Mouse (Mus musculus): ENCODE results near the gene Ptprcap. TPM values are rescaled to one million over a fixed set of nuclear protein-coding genes. Genes with fewer than 3 reads are reported as not detected.

The Ptprcap gene
- polyA plus RNA-seq (2015; fragmentation: Nextera tagmentation; extraction: Ambion mirVana) = 0.33 and 0.65 TPM in 2 replicates

DNA sequence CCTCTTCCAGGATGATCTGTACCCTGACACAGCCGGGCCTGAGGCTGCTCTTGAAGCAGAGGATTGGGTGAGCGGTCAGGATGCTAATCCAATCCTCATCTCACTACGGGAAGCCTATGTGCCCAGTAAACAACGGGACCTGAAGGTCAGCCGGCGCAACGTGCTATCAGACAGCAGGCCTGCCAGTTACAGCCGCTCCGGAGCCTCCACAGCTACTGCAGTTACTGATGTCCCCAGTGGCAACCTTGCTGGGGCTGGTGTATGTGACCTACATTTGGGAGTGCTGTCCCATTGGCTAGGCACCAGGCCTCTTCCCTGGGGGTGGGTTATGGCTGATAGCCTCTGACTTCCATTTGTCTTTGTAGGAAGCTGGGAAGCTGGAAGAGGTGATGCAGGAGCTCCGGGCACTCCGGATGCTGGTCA, at the start of gene Ptprcap:
Gene Ptprcap, plus strand, starts transcription at position 373 of the 423 bp plus-strand sequence.
- 77% methylated on average over 11 of the region's 11 CpGs for WGBS
- peaks cover 73% of the 10 kb centered on the region for H3K36me3 ChIP-seq (ENCODE audit: poor library complexity, severe bottlenecking)
- H3K27ac ChIP-seq = no peak within 1 kb of the TSS

GRCm38 (mm10) chr19:4103792-4104191, 49.6 kb upstream of the Ptprcap start:
- no peak overlapping the region for H3K9ac ChIP-seq
- WGBS = 92% methylated on average over 3 of the region's 3 CpGs
- H3K9me3 ChIP-seq (replicated peaks) = no peaks in the 10 kb centered on the region
- H3K36me3 ChIP-seq (ENCODE audit: poor library complexity, severe bottlenecking) = peaks cover 13% of the 10 kb centered on the region; the same call in 1 of the 2 replicates
- no peak overlapping the region for H3K4me3 ChIP-seq
- no peak for ATAC-seq
- H3K27ac ChIP-seq = no peak overlapping the region
- peaks cover 33% of the 10 kb centered on the region for H3K4me1 ChIP-seq
- no peak overlapping the region for H3K4me2 ChIP-seq
- H3K27me3 ChIP-seq = peaks cover 32% of the 10 kb centered on the region

More for the DNA sequence above, at the start of gene Ptprcap:
- H3K27me3 ChIP-seq = no peaks in the 10 kb centered on the region
- H3K9me3 ChIP-seq (replicated peaks) = no peaks in the 10 kb centered on the region
- no peak within 1 kb of the TSS for H3K4me3 ChIP-seq
- H3K4me2 ChIP-seq = no peak within 1 kb of the TSS
- no peak within 1 kb of the TSS for H3K9ac ChIP-seq
- H3K4me1 ChIP-seq = peaks cover 14% of the 10 kb centered on the region
- ATAC-seq = no peak

GRCm38 (mm10) chr19:4104675-4105194, 48.7 kb upstream of the Ptprcap start:
- H3K27ac ChIP-seq = no peak overlapping the region
- peaks cover 28% of the 10 kb centered on the region for H3K27me3 ChIP-seq
- H3K4me2 ChIP-seq = no peak overlapping the region
- ATAC-seq = no peak
- no peaks in the 10 kb centered on the region for H3K9me3 ChIP-seq (replicated peaks)
- H3K36me3 ChIP-seq (ENCODE audit: poor library complexity, severe bottlenecking) = peaks cover 22% of the 10 kb centered on the region; the same call in 1 of the 2 replicates
- peaks cover 24% of the 10 kb centered on the region for H3K4me1 ChIP-seq
- WGBS = 92% methylated on average over 16 of the region's 16 CpGs
- H3K9ac ChIP-seq = no peak overlapping the region
- no peak overlapping the region for H3K4me3 ChIP-seq

DNA sequence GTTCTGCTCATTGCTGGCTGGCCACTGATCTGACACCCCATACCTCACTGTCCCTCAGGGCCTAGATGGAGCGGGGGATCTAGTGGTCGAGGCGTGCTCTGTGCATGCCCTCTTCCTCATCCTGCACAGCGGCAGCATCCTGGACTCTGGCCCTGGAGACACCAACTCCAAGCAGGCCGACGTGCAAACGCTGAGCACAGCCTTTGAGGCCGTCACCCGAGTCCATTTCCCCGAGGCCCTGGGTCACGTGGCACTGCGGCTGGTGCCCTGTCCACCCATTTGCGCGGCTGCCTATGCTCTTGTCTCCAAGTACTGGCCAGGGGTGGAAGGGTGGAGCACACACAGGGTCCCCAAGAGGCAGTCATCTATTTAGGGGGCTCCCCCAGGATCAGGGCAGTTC, 46.8 kb upstream of the Ptprcap start:
- Histone ChIP-seq H3K9me3 (replicated peaks) (no peaks in the 10 kb centered on the region), H3K9ac (no peak overlapping the region), H3K36me3 (ENCODE audit: poor library complexity, severe bottlenecking) (peaks cover 36% of the 10 kb centered on the region), H3K27ac (no peak overlapping the region), H3K4me2 (no peak overlapping the region), H3K4me1 (peaks cover 5% of the 10 kb centered on the region), H3K27me3 (peaks cover 10% of the 10 kb centered on the region), H3K4me3 (no peak overlapping the region)
- WGBS = 92% methylated on average over 14 of the region's 14 CpGs
- no peak for ATAC-seq

- no peak overlapping the region for H3K4me3 ChIP-seq
- H3K27me3 ChIP-seq = no peaks in the 10 kb centered on the region
- no peak overlapping the region for H3K27ac ChIP-seq
- no peak overlapping the region for H3K4me2 ChIP-seq
- H3K36me3 ChIP-seq (ENCODE audit: poor library complexity, severe bottlenecking) = peaks cover 55% of the 10 kb centered on the region
- H3K4me1 ChIP-seq = no peaks in the 10 kb centered on the region; the same call in 1 of the 2 replicates
- ATAC-seq = no peak
- H3K9me3 ChIP-seq (replicated peaks) = no peaks in the 10 kb centered on the region
- 93% methylated on average over 9 of the region's 9 CpGs for WGBS
- H3K9ac ChIP-seq = no peak overlapping the region
Measured at GRCm38 (mm10) chr19:4108535-4108934, 44.9 kb upstream of the Ptprcap start.

GRCm38 (mm10) chr19:4112063-4112960, 41.1 kb upstream of the Ptprcap start:
- Histone ChIP-seq H3K4me2 (no peak overlapping the region), H3K36me3 (ENCODE audit: poor library complexity, severe bottlenecking) (peaks cover 78% of the 10 kb centered on the region), H3K4me1 (no peaks in the 10 kb centered on the region; the same call in 1 of the 2 replicates), H3K9ac (no peak overlapping the region), H3K4me3 (no peak overlapping the region), H3K9me3 (replicated peaks) (no peaks in the 10 kb centered on the region), H3K27ac (no peak overlapping the region), H3K27me3 (no peaks in the 10 kb centered on the region)
- WGBS = 97% methylated on average over 26 of the region's 26 CpGs
- no peak for ATAC-seq

DNA sequence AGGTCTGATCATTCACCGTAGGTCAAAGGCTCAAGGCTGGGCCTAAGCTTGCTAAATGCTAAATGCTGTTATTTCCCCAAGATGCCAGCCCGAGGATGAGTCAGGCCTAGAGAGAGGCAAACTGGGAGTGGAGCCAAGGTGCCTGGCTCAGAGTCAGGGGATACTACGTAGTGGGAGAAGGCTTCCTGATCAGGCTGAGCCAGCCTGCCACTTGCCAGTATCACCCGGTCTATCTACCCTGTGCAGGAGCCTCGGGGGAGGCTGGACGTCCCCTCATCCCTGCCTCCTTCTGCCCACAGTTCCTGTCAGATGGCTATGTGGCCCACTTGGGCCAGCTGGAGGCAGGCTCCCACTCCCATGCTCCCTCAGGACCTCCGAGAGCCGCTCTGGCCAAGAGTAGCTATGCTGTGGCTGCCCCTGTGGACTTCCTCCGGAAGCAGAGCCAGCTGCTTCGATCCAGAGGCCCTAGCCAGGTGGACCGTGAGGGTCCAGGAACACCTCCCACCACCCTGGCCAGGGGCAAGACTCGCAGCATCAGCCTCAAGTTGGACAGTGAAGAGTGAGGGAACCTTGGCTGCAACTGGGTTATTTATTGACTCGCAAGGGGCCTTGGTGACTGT, 40.1 kb upstream of the Ptprcap start:
- no peak for ATAC-seq
- Histone ChIP-seq H3K27ac (no peak overlapping the region), H3K27me3 (no peaks in the 10 kb centered on the region), H3K4me2 (no peak overlapping the region), H3K4me3 (no peak overlapping the region), H3K9me3 (replicated peaks) (no peaks in the 10 kb centered on the region), H3K9ac (no peak overlapping the region), H3K4me1 (no peaks in the 10 kb centered on the region; the same call in 1 of the 2 replicates), H3K36me3 (ENCODE audit: poor library complexity, severe bottlenecking) (peaks cover 87% of the 10 kb centered on the region)
- WGBS = 83% methylated on average over 13 of the region's 13 CpGs

DNA sequence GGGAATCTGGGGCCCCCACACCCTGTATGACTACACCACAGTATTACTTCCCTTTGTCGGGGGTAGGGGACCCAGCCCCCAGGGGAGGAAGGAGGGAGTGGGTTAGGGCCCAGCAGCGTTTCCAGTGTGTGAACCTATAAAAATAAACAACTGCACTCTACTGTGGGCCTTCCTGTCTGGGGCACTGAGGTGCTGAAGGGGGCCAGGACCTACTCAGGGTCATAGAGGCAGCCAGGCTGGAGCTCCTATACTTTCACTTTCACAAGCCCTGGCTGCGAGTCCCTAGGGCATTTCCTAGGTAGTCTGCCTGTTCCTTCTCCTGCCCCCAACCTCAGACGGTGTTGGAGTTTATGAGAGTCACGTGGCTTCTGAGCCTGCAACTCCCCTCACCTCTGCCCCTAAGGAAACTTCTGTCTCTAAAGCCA, 39.6 kb upstream of the Ptprcap start:
- no peak overlapping the region for H3K4me2 ChIP-seq
- peaks cover 87% of the 10 kb centered on the region for H3K36me3 ChIP-seq (ENCODE audit: poor library complexity, severe bottlenecking)
- H3K9me3 ChIP-seq (replicated peaks) = no peaks in the 10 kb centered on the region
- no peak overlapping the region for H3K4me3 ChIP-seq
- no peak overlapping the region for H3K27ac ChIP-seq
- H3K4me1 ChIP-seq = no peaks in the 10 kb centered on the region; the same call in 1 of the 2 replicates
- WGBS = 76% methylated on average over 5 of the region's 5 CpGs
- H3K9ac ChIP-seq = no peak overlapping the region
- no peaks in the 10 kb centered on the region for H3K27me3 ChIP-seq
- no peak for ATAC-seq

DNA sequence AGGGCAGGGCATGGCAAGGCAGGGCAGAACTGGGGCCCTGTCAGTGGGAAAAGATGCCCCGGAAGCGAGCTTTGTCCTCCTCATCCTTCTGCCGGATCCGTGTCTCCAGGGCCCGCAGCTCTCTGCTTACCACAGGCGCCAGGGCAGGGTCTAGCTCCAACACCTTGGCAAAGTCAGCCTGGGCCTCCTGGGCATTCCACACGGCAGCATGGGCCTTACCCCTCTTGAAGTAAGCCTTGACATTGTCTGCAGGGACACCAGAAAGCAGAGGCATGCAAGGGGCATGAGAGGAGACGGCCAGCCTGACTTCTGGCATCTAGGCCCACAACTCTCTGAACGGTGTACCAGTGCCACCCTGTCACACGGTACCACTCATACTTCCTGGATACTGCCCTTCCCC, 38.9 kb upstream of the Ptprcap start:
- ATAC-seq = no peak
- H3K27me3 ChIP-seq = no peaks in the 10 kb centered on the region
- no peak overlapping the region for H3K4me3 ChIP-seq
- no peaks in the 10 kb centered on the region; the same call in 1 of the 2 replicates for H3K4me1 ChIP-seq
- H3K9ac ChIP-seq = no peak overlapping the region
- 94% methylated on average over 10 of the region's 10 CpGs for WGBS
- H3K36me3 ChIP-seq (ENCODE audit: poor library complexity, severe bottlenecking) = peaks cover 80% of the 10 kb centered on the region
- no peak overlapping the region for H3K4me2 ChIP-seq
- H3K9me3 ChIP-seq (replicated peaks) = no peaks in the 10 kb centered on the region
- H3K27ac ChIP-seq = no peak overlapping the region

GRCm38 (mm10) chr19:4115144-4115543, 38.3 kb upstream of the Ptprcap start:
- Histone ChIP-seq H3K4me1 (peaks cover 2% of the 10 kb centered on the region; the same call in 1 of the 2 replicates), H3K9ac (no peak overlapping the region; the same call in 1 of the 2 replicates), H3K4me3 (no peak overlapping the region), H3K27me3 (no peaks in the 10 kb centered on the region), H3K9me3 (replicated peaks) (no peaks in the 10 kb centered on the region), H3K4me2 (no peak overlapping the region), H3K36me3 (ENCODE audit: poor library complexity, severe bottlenecking) (peaks cover 78% of the 10 kb centered on the region), H3K27ac (no peak overlapping the region)
- WGBS = 96% methylated on average over 10 of the region's 10 CpGs
- ATAC-seq = no peak

GRCm38 (mm10) chr19:4115816-4116215, 37.6 kb upstream of the Ptprcap start:
- H3K4me1 ChIP-seq = peaks cover 8% of the 10 kb centered on the region
- H3K4me3 ChIP-seq = no peak overlapping the region
- no peaks in the 10 kb centered on the region for H3K27me3 ChIP-seq
- no peak overlapping the region for H3K27ac ChIP-seq
- 84% methylated on average over 11 of the region's 11 CpGs for WGBS
- no peaks in the 10 kb centered on the region for H3K9me3 ChIP-seq (replicated peaks)
- no peak for ATAC-seq
- H3K36me3 ChIP-seq (ENCODE audit: poor library complexity, severe bottlenecking) = peaks cover 73% of the 10 kb centered on the region
- H3K4me2 ChIP-seq = no peak overlapping the region
- H3K9ac ChIP-seq = no peak overlapping the region

GRCm38 (mm10) chr19:4117006-4117405, 36.4 kb upstream of the Ptprcap start:
- no peak for ATAC-seq
- H3K36me3 ChIP-seq (ENCODE audit: poor library complexity, severe bottlenecking) = peaks cover 61% of the 10 kb centered on the region

More at GRCm38 (mm10) chr19:4117006-4117405, 36.4 kb upstream of the Ptprcap start:
- WGBS = 96% methylated on average over 7 of the region's 7 CpGs
- H3K4me1 ChIP-seq = peaks cover 10% of the 10 kb centered on the region
- H3K4me3 ChIP-seq = no peak overlapping the region
- no peak overlapping the region for H3K4me2 ChIP-seq
- no peaks in the 10 kb centered on the region for H3K27me3 ChIP-seq
- no peak overlapping the region for H3K9ac ChIP-seq
- H3K27ac ChIP-seq = no peak overlapping the region
- no peaks in the 10 kb centered on the region for H3K9me3 ChIP-seq (replicated peaks)

Measured in forebrain, embryonic 13.5 days (tissue).